Mouse (Mus musculus): Measurements from ENCODE around the gene Kcnh7.

Gene Kcnh7

DNA sequence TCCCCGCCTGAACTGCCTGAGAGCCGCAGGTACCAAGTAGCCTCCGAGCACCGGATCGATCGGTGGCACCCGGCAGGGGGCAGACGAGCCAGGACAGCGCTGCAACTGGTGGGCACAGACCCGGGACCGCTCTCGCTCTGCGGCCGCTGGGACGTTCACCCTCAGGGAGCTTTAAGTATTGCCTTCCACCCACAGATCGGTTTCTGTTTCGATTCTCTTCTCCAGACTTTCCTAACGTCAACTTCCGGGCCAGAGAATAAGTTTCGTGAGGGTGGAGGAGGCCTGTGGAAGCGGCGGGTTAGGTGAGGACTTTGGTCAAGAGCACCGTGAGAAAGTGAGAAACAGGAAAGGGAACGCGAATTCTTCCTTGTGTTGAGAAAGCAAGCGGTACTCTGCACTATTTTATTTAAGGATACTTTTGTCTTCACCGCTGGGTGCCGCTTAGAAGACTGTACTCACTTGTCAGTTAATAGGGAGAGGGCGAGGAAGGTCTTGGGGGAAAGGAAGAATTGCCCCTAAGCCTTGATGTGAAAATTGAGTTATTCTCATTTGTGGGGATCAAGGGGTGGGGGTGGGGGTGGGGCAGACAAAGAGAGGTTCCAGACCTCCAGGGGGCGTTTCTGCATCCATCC, 538.0 kb downstream of the Kcnh7 start, which contains the start of gene Ifih1:
Gene Ifih1 (minus strand): TSS at position 242 of the 632 bp plus-strand sequence.
- DNase-seq (ENCODE audit: low read depth, low spot score), result peak; percentile 49

DNA sequence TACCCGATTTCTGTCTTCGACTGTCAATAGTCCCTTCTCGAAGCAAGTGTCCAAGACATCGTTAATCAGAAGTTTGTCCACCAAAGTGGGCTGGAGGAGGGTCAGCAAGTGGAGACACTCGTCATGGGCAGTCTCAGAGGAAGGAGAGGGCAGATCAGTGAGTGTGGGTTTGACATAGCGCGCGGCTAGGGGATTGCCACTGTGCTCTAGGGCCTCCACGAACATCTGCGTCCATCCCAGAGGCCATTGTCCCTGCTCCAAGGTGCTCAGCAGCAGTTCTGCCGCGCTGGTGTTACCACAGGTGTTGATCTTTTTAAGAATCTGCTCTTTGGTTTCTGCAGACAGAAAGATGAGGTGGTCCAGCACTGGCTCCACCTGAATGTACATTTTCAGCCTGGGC, 538.6 kb downstream of the Kcnh7 start:
- no peak for DNase-seq (ENCODE audit: low read depth, low spot score)

DNA sequence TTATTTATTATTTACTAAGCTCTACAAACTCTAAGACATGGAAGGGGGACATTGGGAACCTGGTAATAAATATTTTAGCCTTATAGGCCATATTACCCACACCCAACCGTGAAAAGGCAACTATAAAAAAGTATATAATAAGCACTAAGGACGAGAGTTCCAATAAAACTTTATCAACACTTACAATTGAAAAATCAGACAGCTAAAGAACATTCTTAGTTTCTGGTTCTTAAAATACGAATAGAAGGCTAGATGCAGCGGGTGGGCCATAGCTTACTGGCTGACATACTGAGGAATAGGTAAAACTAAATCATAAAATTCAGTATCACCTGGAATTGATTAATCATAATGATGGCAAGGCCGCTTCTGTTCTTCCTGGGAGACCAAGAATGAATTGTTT, 539.2 kb downstream of the Kcnh7 start:
- DNase-seq (ENCODE audit: low read depth, low spot score), result no peak

All from mesoderm, embryonic 11.5 days (tissue).